Mouse (Mus musculus) heart, embryonic 15.5 days (tissue): ENCODE data around the gene Spin1. TPM values are rescaled to one million over a fixed set of nuclear protein-coding genes. Genes with fewer than 3 reads are reported as not detected.

Experiments
- polyA plus RNA-seq: library from polyadenylated mRNA; unstranded; fragments of >200 nt; fragmentation: Nextera tagmentation; extraction: Ambion mirVana; gene quantifications from 2 replicates; pipeline ENCODE4 v1.2.1, GENCODE M21; 2015

The Spin1 gene
- polyA plus RNA-seq, 1 experiment from 2014 or later: 45.1 TPM

Other genes with a start within 250 kb of the Spin1 start
- gene Nxnl2, start 70.1 kb downstream of the Spin1 start, polyA plus RNA-seq: 1.7 and 2.2 TPM in 2 replicates